Mouse (Mus musculus): Measurements from ENCODE around the gene Zfp385c. TPM values are rescaled to one million over a fixed set of nuclear protein-coding genes. Genes with fewer than 3 reads are reported as not detected.

The Zfp385c gene
- polyA plus RNA-seq, 2 experiments, result not detected

GRCm38 (mm10) chr11:100608796-100609195 is 83.5 kb downstream of the Zfp385c start:
- DNase-seq (ENCODE audit: low read depth in 3 of 3, low spot score in 3 of 3) (no peak), ATAC-seq (ENCODE audit: insufficient read depth) (no peak)
- no peaks in the 10 kb centered on the region for H3K27me3 ChIP-seq (ENCODE audit: control insufficient read depth, insufficient read depth, low read length)
- 0 out of 4 replicates have a peak, but pooled peaks cover 0 to 3% of the 10 kb centered on the region in 2 experiments for H3K4me1 ChIP-seq (replicated peaks; ENCODE audit: control insufficient read depth in 2 of 2, insufficient read depth in 2 of 2, low read length in 1 of 2)
- TF ChIP-seq CTCF (IDR thresholded peaks at IDR 0.05; ENCODE audit: low read depth) (no peak), EP300 (IDR thresholded peaks at IDR 0.05; ENCODE audit: low read depth) (no peak)
- H3K36me3 ChIP-seq (replicated peaks; ENCODE audit: control insufficient read depth, insufficient read depth, low read depth), result peaks cover 4% of the 10 kb centered on the region; the same call in 1 of the 2 replicates
- H3K4me2 ChIP-seq (ENCODE audit: low read depth), result no peak overlapping the region
- H3K9me3 ChIP-seq (ENCODE audit: control insufficient read depth, low read length), result no peaks in the 10 kb centered on the region
- no peak overlapping the region for H3K4me3 ChIP-seq (ENCODE audit: insufficient read depth in 1 of 2, low read depth in 2 of 2, low read length in 2 of 2)
- H3K9ac ChIP-seq (replicated peaks), result no peak overlapping the region
- WGBS (ENCODE audit: insufficient replicate concordance), result 51% methylated on average over 4 of the region's 4 CpGs
- H3K27ac ChIP-seq, result no peak overlapping the region

- H3K9ac ChIP-seq (replicated peaks), result no peak overlapping the region
- no peak for TF ChIP-seq CTCF (IDR thresholded peaks at IDR 0.05; ENCODE audit: low read depth)
- H3K4me2 ChIP-seq (ENCODE audit: low read depth), result no peak overlapping the region
- 86% methylated on average over 6 of the region's 6 CpGs for WGBS (ENCODE audit: insufficient replicate concordance)
- ATAC-seq (ENCODE audit: insufficient read depth) (no peak), DNase-seq (ENCODE audit: low read depth in 3 of 3, low spot score in 3 of 3) (no peak)
- H3K36me3 ChIP-seq (replicated peaks; ENCODE audit: control insufficient read depth, insufficient read depth, low read depth), result peaks cover 4% of the 10 kb centered on the region; the same call in 1 of the 2 replicates
- H3K27ac ChIP-seq, result no peak overlapping the region
- no peak overlapping the region for H3K4me3 ChIP-seq (ENCODE audit: insufficient read depth in 1 of 2, low read depth in 2 of 2, low read length in 2 of 2)
- no peaks in the 10 kb centered on the region for H3K27me3 ChIP-seq (ENCODE audit: control insufficient read depth, insufficient read depth, low read length)
- 0 out of 4 replicates have a peak, but pooled peaks cover 0 to 4% of the 10 kb centered on the region in 2 experiments for H3K4me1 ChIP-seq (replicated peaks; ENCODE audit: control insufficient read depth in 2 of 2, insufficient read depth in 2 of 2, low read length in 1 of 2)
- no peaks in the 10 kb centered on the region for H3K9me3 ChIP-seq (ENCODE audit: control insufficient read depth, low read length)
Observed at GRCm38 (mm10) chr11:100607121-100607520, 85.1 kb downstream of the Zfp385c start.

GRCm38 (mm10) chr11:100605451-100605850 is 86.8 kb downstream of the Zfp385c start:
- no peak overlapping the region for H3K9ac ChIP-seq (replicated peaks)
- no peaks in the 10 kb centered on the region for H3K27me3 ChIP-seq (ENCODE audit: control insufficient read depth, insufficient read depth, low read length)
- TF ChIP-seq CTCF (IDR thresholded peaks at IDR 0.05; ENCODE audit: low read depth) (no peak), EP300 (IDR thresholded peaks at IDR 0.05; ENCODE audit: low read depth) (no peak)
- peaks cover 0 to 7% of the 10 kb centered on the region in 2 experiments; a peak in 2 of 4 replicates for H3K4me1 ChIP-seq (replicated peaks; ENCODE audit: control insufficient read depth in 2 of 2, insufficient read depth in 2 of 2, low read length in 1 of 2)
- DNase-seq (ENCODE audit: low read depth in 3 of 3, low spot score in 3 of 3) (no peak), ATAC-seq (ENCODE audit: insufficient read depth) (no peak)
- H3K4me3 ChIP-seq (ENCODE audit: insufficient read depth in 1 of 2, low read depth in 2 of 2, low read length in 2 of 2), result no peak overlapping the region
- no peaks in the 10 kb centered on the region for H3K9me3 ChIP-seq (ENCODE audit: control insufficient read depth, low read length)
- peaks cover 11% of the 10 kb centered on the region for H3K36me3 ChIP-seq (replicated peaks; ENCODE audit: control insufficient read depth, insufficient read depth, low read depth)
- H3K4me2 ChIP-seq (ENCODE audit: low read depth), result no peak overlapping the region
- no peak overlapping the region for H3K27ac ChIP-seq
- 84% methylated on average over 10 of the region's 10 CpGs for WGBS (ENCODE audit: insufficient replicate concordance)

- H3K36me3 ChIP-seq (replicated peaks; ENCODE audit: control insufficient read depth, insufficient read depth, low read depth), result peaks cover 18% of the 10 kb centered on the region
- ATAC-seq (ENCODE audit: insufficient read depth) (no peak), DNase-seq (ENCODE audit: low read depth in 3 of 3, low spot score in 3 of 3) (no peak)
- H3K4me2 ChIP-seq (ENCODE audit: low read depth), result no peak overlapping the region
- H3K4me3 ChIP-seq (ENCODE audit: insufficient read depth in 1 of 2, low read depth in 2 of 2, low read length in 2 of 2), result no peak overlapping the region
- WGBS (ENCODE audit: insufficient replicate concordance), result 70% methylated on average over 4 of the region's 4 CpGs
- H3K4me1 ChIP-seq (replicated peaks; ENCODE audit: control insufficient read depth in 2 of 2, insufficient read depth in 2 of 2, low read length in 1 of 2), result peaks cover 0 to 5% of the 10 kb centered on the region in 2 experiments; a peak in 2 of 4 replicates
- no peak overlapping the region for H3K27ac ChIP-seq
- H3K27me3 ChIP-seq (ENCODE audit: control insufficient read depth, insufficient read depth, low read length), result no peaks in the 10 kb centered on the region
- no peak overlapping the region for H3K9ac ChIP-seq (replicated peaks)
- no peaks in the 10 kb centered on the region for H3K9me3 ChIP-seq (ENCODE audit: control insufficient read depth, low read length)
- TF ChIP-seq EP300 (IDR thresholded peaks at IDR 0.05; ENCODE audit: low read depth), result no peak
- TF ChIP-seq CTCF (IDR thresholded peaks at IDR 0.05; ENCODE audit: low read depth), result no peak
Observed at GRCm38 (mm10) chr11:100604321-100605005, 87.8 kb downstream of the Zfp385c start.

- peaks cover 0 to 5% of the 10 kb centered on the region in 2 experiments; a peak in 2 of 4 replicates for H3K4me1 ChIP-seq (replicated peaks; ENCODE audit: control insufficient read depth in 2 of 2, insufficient read depth in 2 of 2, low read length in 1 of 2)
Observed at GRCm38 (mm10) chr11:100603813-100604212, 88.4 kb downstream of the Zfp385c start.

More at GRCm38 (mm10) chr11:100603813-100604212, 88.4 kb downstream of the Zfp385c start:
- DNase-seq (ENCODE audit: low read depth in 3 of 3, low spot score in 3 of 3) (no peak), ATAC-seq (ENCODE audit: insufficient read depth) (no peak)
- H3K4me3 ChIP-seq (ENCODE audit: insufficient read depth in 1 of 2, low read depth in 2 of 2, low read length in 2 of 2), result no peak overlapping the region
- WGBS (ENCODE audit: insufficient replicate concordance), result 63% methylated on average over 8 of the region's 8 CpGs
- TF ChIP-seq CTCF (IDR thresholded peaks at IDR 0.05; ENCODE audit: low read depth), result no peak
- TF ChIP-seq EP300 (IDR thresholded peaks at IDR 0.05; ENCODE audit: low read depth), result no peak
- no peaks in the 10 kb centered on the region for H3K27me3 ChIP-seq (ENCODE audit: control insufficient read depth, insufficient read depth, low read length)
- H3K4me2 ChIP-seq (ENCODE audit: low read depth), result no peak overlapping the region
- H3K9me3 ChIP-seq (ENCODE audit: control insufficient read depth, low read length), result no peaks in the 10 kb centered on the region
- H3K36me3 ChIP-seq (replicated peaks; ENCODE audit: control insufficient read depth, insufficient read depth, low read depth), result peaks cover 24% of the 10 kb centered on the region
- no peak overlapping the region for H3K9ac ChIP-seq (replicated peaks)
- no peak overlapping the region for H3K27ac ChIP-seq

Measured in liver, embryonic 14.5 days (tissue).